Mouse (Mus musculus): ENCODE measurements around the gene Cnot11. TPM values are rescaled to one million over a fixed set of nuclear protein-coding genes. Genes with fewer than 3 reads are reported as not detected.

Gene Cnot11
- polyA plus RNA-seq, 1 experiment from 2014 or later: 25.7 TPM

Other genes starting within 250 kb of the Cnot11 start
- 441 and 442 TPM in 2 replicates for gene Rpl31, start 167.2 kb upstream of the Cnot11 start, polyA plus RNA-seq (2014; fragmentation: Nextera tagmentation; extraction: Ambion mirVana)
- gene Tbc1d8, start 56.2 kb upstream of the Cnot11 start, polyA plus RNA-seq (2014; fragmentation: Nextera tagmentation; extraction: Ambion mirVana): 6.5 and 7.0 TPM in 2 replicates
- gene Rnf149, start 42.4 kb downstream of the Cnot11 start, polyA plus RNA-seq (2014; fragmentation: Nextera tagmentation; extraction: Ambion mirVana): 26.6 and 30.4 TPM in 2 replicates
- gene Creg2, start 116.5 kb downstream of the Cnot11 start, polyA plus RNA-seq (2014; fragmentation: Nextera tagmentation; extraction: Ambion mirVana): 0.09 and 0.12 TPM in 2 replicates
- gene Rfx8, start 186.0 kb downstream of the Cnot11 start, polyA plus RNA-seq (2014; fragmentation: Nextera tagmentation; extraction: Ambion mirVana): 0.17 and 0.45 TPM in 2 replicates